Mouse (Mus musculus): Measurements from ENCODE around the gene Epha1. TPM values are rescaled to one million over a fixed set of nuclear protein-coding genes. Genes with fewer than 3 reads are reported as not detected.

Epha1 gene
- polyA plus RNA-seq, 1 experiment from 2014 or later: 4.7 TPM

GRCm38 (mm10) chr6:42361041-42361895 lies 11.8 kb downstream of the Epha1 start:
- H3K4me3 ChIP-seq: no peak overlapping the region
- H3K4me2 ChIP-seq: no peak overlapping the region
- H3K36me3 ChIP-seq: peaks cover 58% of the 10 kb centered on the region
- no peaks in the 10 kb centered on the region for H3K27me3 ChIP-seq (replicated peaks)
- H3K4me1 ChIP-seq (replicated peaks): peaks cover 72% of the 10 kb centered on the region
- no peak for ATAC-seq (ENCODE audit: insufficient number of reproducible peaks, low FRiP score)
- H3K9me3 ChIP-seq (replicated peaks): no peaks in the 10 kb centered on the region
- 88% methylated on average over 13 of the region's 13 CpGs for WGBS
- 0 out of 2 replicates have a peak overlapping the region, but pooled peaks have one; percentile 19 for H3K27ac ChIP-seq (ENCODE audit: poor library complexity, severe bottlenecking)
- H3K9ac ChIP-seq: no peak overlapping the region

GRCm38 (mm10) chr6:42360231-42360840 lies 12.7 kb downstream of the Epha1 start:
- ATAC-seq (ENCODE audit: insufficient number of reproducible peaks, low FRiP score): no peak
- H3K9me3 ChIP-seq (replicated peaks): no peaks in the 10 kb centered on the region
- peaks cover 67% of the 10 kb centered on the region for H3K36me3 ChIP-seq
- H3K27me3 ChIP-seq (replicated peaks): no peaks in the 10 kb centered on the region
- WGBS: 93% methylated on average over 6 of the region's 6 CpGs
- peaks cover 81% of the 10 kb centered on the region for H3K4me1 ChIP-seq (replicated peaks)
- H3K9ac ChIP-seq: no peak overlapping the region
- H3K4me2 ChIP-seq: no peak overlapping the region
- H3K27ac ChIP-seq (ENCODE audit: poor library complexity, severe bottlenecking): peak overlapping the region; percentile 76; the same call in 1 of the 2 replicates
- H3K4me3 ChIP-seq: no peak overlapping the region

- Histone ChIP-seq H3K27ac (ENCODE audit: poor library complexity, severe bottlenecking) (peak overlapping the region; percentile 76), H3K9me3 (replicated peaks) (no peaks in the 10 kb centered on the region), H3K27me3 (replicated peaks) (no peaks in the 10 kb centered on the region), H3K4me3 (no peak overlapping the region), H3K36me3 (peaks cover 72% of the 10 kb centered on the region), H3K4me1 (replicated peaks) (peaks cover 89% of the 10 kb centered on the region), H3K4me2 (no peak overlapping the region), H3K9ac (no peak overlapping the region)
- 26% methylated on average over 9 of the region's 9 CpGs for WGBS
- ATAC-seq (ENCODE audit: insufficient number of reproducible peaks, low FRiP score): peak; percentile 33
Observed at GRCm38 (mm10) chr6:42359364-42360147, 13.5 kb downstream of the Epha1 start.

- Histone ChIP-seq H3K27ac (ENCODE audit: poor library complexity, severe bottlenecking) (peak overlapping the region; percentile 76), H3K36me3 (peaks cover 73% of the 10 kb centered on the region), H3K4me2 (no peak overlapping the region), H3K9ac (no peak overlapping the region), H3K27me3 (replicated peaks) (no peaks in the 10 kb centered on the region), H3K9me3 (replicated peaks) (no peaks in the 10 kb centered on the region), H3K4me3 (no peak overlapping the region), H3K4me1 (replicated peaks) (peaks cover 95% of the 10 kb centered on the region)
- no peak for ATAC-seq (ENCODE audit: insufficient number of reproducible peaks, low FRiP score)
- 80% methylated on average over 12 of the region's 12 CpGs for WGBS
Observed at GRCm38 (mm10) chr6:42358901-42359300, 14.2 kb downstream of the Epha1 start.

- no peak for ATAC-seq (ENCODE audit: insufficient number of reproducible peaks, low FRiP score)
- Histone ChIP-seq H3K27ac (ENCODE audit: poor library complexity, severe bottlenecking) (peak overlapping the region; percentile 48), H3K36me3 (peaks cover 82% of the 10 kb centered on the region), H3K4me3 (no peak overlapping the region), H3K4me2 (no peak overlapping the region), H3K9ac (peak overlapping the region; percentile 13; the same call in 1 of the 2 replicates), H3K4me1 (replicated peaks) (peaks cover 96% of the 10 kb centered on the region), H3K27me3 (replicated peaks) (no peaks in the 10 kb centered on the region), H3K9me3 (replicated peaks) (no peaks in the 10 kb centered on the region)
- WGBS: 49% methylated on average over 6 of the region's 6 CpGs
Observed at GRCm38 (mm10) chr6:42357901-42358300, 15.2 kb downstream of the Epha1 start.

GRCm38 (mm10) chr6:42356913-42357312 lies 16.2 kb downstream of the Epha1 start:
- peaks cover 96% of the 10 kb centered on the region for H3K4me1 ChIP-seq (replicated peaks)
- WGBS: 86% methylated on average over 5 of the region's 5 CpGs
- H3K27ac ChIP-seq (ENCODE audit: poor library complexity, severe bottlenecking): peak overlapping the region; percentile 48; the same call in 1 of the 2 replicates
- no peak for ATAC-seq (ENCODE audit: insufficient number of reproducible peaks, low FRiP score)
- no peak overlapping the region for H3K4me3 ChIP-seq
- no peak overlapping the region for H3K4me2 ChIP-seq
- H3K9ac ChIP-seq: peak overlapping the region; percentile 21; the same call in 1 of the 2 replicates
- peaks cover 92% of the 10 kb centered on the region for H3K36me3 ChIP-seq
- no peaks in the 10 kb centered on the region for H3K27me3 ChIP-seq (replicated peaks)
- no peaks in the 10 kb centered on the region for H3K9me3 ChIP-seq (replicated peaks)

GRCm38 (mm10) chr6:42355794-42356600 lies 17.1 kb downstream of the Epha1 start:
- 88% methylated on average over 13 of the region's 13 CpGs for whole genome bisulfite sequencing
- H3K9me3 ChIP-seq (replicated peaks): no peaks in the 10 kb centered on the region
- H3K4me2 ChIP-seq: peak overlapping the region; percentile 99
- peak overlapping the region; percentile 22; the same call in 1 of the 2 replicates for H3K9ac ChIP-seq
- H3K4me3 ChIP-seq: no peak overlapping the region
- peaks cover 95% of the 10 kb centered on the region for H3K36me3 ChIP-seq
- no peak for ATAC-seq (ENCODE audit: insufficient number of reproducible peaks, low FRiP score)
- peak overlapping the region; percentile 100 for H3K27ac ChIP-seq (ENCODE audit: poor library complexity, severe bottlenecking)
- H3K27me3 ChIP-seq (replicated peaks): no peaks in the 10 kb centered on the region
- H3K4me1 ChIP-seq (replicated peaks): peaks cover 96% of the 10 kb centered on the region

- H3K4me2 ChIP-seq: peak overlapping the region; percentile 99
- H3K9ac ChIP-seq: peak overlapping the region; percentile 22; the same call in 1 of the 2 replicates
- H3K36me3 ChIP-seq: peaks cover 90% of the 10 kb centered on the region
- peak overlapping the region; percentile 100; the same call in 1 of the 2 replicates for H3K27ac ChIP-seq (ENCODE audit: poor library complexity, severe bottlenecking)
- ATAC-seq (ENCODE audit: insufficient number of reproducible peaks, low FRiP score): no peak
- peaks cover 94% of the 10 kb centered on the region for H3K4me1 ChIP-seq (replicated peaks)
- no peaks in the 10 kb centered on the region for H3K27me3 ChIP-seq (replicated peaks)
- H3K4me3 ChIP-seq: peak overlapping the region; percentile 93; the same call in 1 of the 2 replicates
- no peaks in the 10 kb centered on the region for H3K9me3 ChIP-seq (replicated peaks)
- WGBS: 90% methylated on average over 6 of the region's 6 CpGs
Observed at GRCm38 (mm10) chr6:42355366-42355765, 17.7 kb downstream of the Epha1 start.

GRCm38 (mm10) chr6:42354076-42355019 lies 18.7 kb downstream of the Epha1 start:
- H3K4me1 ChIP-seq (replicated peaks): peaks cover 85% of the 10 kb centered on the region
- H3K9ac ChIP-seq: peak overlapping the region; percentile 47
- no peaks in the 10 kb centered on the region for H3K27me3 ChIP-seq (replicated peaks)
- no peaks in the 10 kb centered on the region for H3K9me3 ChIP-seq (replicated peaks)
- peak overlapping the region; percentile 100 for H3K27ac ChIP-seq (ENCODE audit: poor library complexity, severe bottlenecking)
- H3K36me3 ChIP-seq: peaks cover 80% of the 10 kb centered on the region
- H3K4me2 ChIP-seq: peak overlapping the region; percentile 99
- no peak for ATAC-seq (ENCODE audit: insufficient number of reproducible peaks, low FRiP score)
- H3K4me3 ChIP-seq: peak overlapping the region; percentile 93
- 15% methylated on average over 11 of the region's 11 CpGs for WGBS

Data from heart, embryonic 12.5 days (tissue).